ENCODE assay signal across 11 mouse cellular contexts in the genomic region with DNA sequence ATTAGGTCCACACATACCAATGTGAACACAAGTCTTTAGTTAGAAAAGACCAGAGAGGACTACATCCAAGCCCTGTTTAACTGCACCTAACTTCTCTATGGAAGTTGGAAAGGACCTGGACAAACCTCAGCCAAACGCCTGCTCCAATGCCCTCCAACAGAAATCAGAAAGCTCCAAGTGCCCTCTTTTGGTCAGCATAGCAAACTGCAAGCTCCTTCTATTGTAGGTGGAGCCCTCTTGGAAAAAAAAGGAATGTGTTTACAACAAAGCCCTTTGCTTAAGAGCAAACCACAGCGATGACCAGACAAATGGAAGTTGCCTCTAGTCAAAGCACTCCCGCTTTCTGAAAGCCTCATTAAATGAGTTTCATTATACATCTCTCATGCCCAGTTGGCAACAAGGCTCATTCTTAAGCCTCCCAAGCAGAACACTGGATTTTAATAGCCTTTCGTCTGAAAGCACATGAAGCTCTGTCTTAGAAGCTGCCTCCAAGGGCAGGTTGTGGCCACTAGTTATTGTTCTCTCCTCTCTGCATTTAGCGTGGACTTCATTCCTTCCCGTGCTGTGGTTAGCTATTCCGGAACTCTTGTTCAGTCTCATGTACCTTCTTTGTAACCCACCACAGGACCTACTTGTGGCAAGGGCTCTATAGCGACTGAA. TPM values are rescaled to one million over a fixed set of nuclear protein-coding genes. Genes with fewer than 3 reads are reported as not detected.
A peak's percentile ranks its signal among the peaks of the same experiment; 100 is the strongest.
DNase-seq lines count a peak whose midpoint lies in the region; ATAC-seq and TF ChIP-seq lines count a peak whose summit lies in the region.
"Had no signal": no experiment of that assay in that cellular context is flagged by ENCODE, and none has a peak within 500 bp of the region (broad histone marks: within the 10 kb centered on the region; RNA-seq: fewer than 3 reads in every experiment).

No protein-coding gene starts in this region.

- in situ Hi-C loops in ES-E14 (cut with MboI; ENCODE audit: low sequenced_read_pairs in 2 of 2, unreplicated experiment in 2 of 2), result no loop called here

- ATAC-seq in midbrain, embryonic 15.5 days (replicated peaks), result peak; percentile 81
- ATAC-seq in CD4-positive, CD25-positive, alpha-beta regulatory T cell, adult 4 months, result no peak

- no peak overlapping the region for H3K27ac ChIP-seq in ES-E14 (ENCODE audit: insufficient read depth, low read depth, low read length, poor library complexity, severe bottlenecking)
- no peak overlapping the region for H3K27ac ChIP-seq in midbrain, embryonic 15.5 days

- no peak overlapping the region; the same call in 1 of the 2 replicates for H3K4me2 ChIP-seq in midbrain, embryonic 15.5 days

- no peak overlapping the region for H3K4me3 ChIP-seq in ES-E14 (ENCODE audit: insufficient read depth in 1 of 2, low read depth in 1 of 2, low read length in 2 of 2, poor library complexity in 1 of 2, severe bottlenecking in 1 of 2)
- no peak overlapping the region for H3K4me3 ChIP-seq in midbrain, embryonic 15.5 days

- peak; percentile 20 to 78 for DNase-seq in adrenal gland, adult (ENCODE audit: inconsistent age in 2 of 2, low spot score in 1 of 2)
- DNase-seq in adrenal gland, postnatal 4 days (ENCODE audit: low spot score in 2 of 2), result no peak
- DNase-seq in ES-E14 (ENCODE audit: low read depth, low spot score), result peak; percentile 49
- DNase-seq in embryo, embryonic 11.5 days (ENCODE audit: low read depth, low spot score), result peak; percentile 36
- peak; percentile 46 for DNase-seq in heart, postnatal 4 days
- peak; percentile 11 for DNase-seq in layer of hippocampus, adult 9-11 months

- no peak overlapping the region for H3K9ac ChIP-seq in ES-E14 (ENCODE audit: insufficient read depth, low read depth, low read length, poor library complexity, severe bottlenecking)
- no peak overlapping the region for H3K9ac ChIP-seq in midbrain, embryonic 15.5 days

- WGBS in midbrain, embryonic 15.5 days, result 26% methylated on average over 8 of the region's 8 CpGs

- H3K4me1 ChIP-seq in ES-E14 (ENCODE audit: control insufficient read depth in 2 of 2, insufficient read depth in 2 of 2, low read length in 2 of 2, poor library complexity in 1 of 2), result no peaks in the 10 kb centered on the region
- H3K4me1 ChIP-seq in midbrain, embryonic 15.5 days, result peaks cover 4% of the 10 kb centered on the region; the same call in 1 of the 2 replicates

- H3K9me3 ChIP-seq in ES-E14 (ENCODE audit: control insufficient read depth, insufficient read depth, low read depth, low read length), result no peaks in the 10 kb centered on the region
- no peaks in the 10 kb centered on the region for H3K9me3 ChIP-seq in midbrain, embryonic 15.5 days

- no peaks in the 10 kb centered on the region for H3K36me3 ChIP-seq in ES-E14 (ENCODE audit: control insufficient read depth, insufficient read depth, low read length, poor library complexity, severe bottlenecking)
- no peaks in the 10 kb centered on the region for H3K36me3 ChIP-seq in midbrain, embryonic 15.5 days (replicated peaks)

- H3K27me3 ChIP-seq in midbrain, embryonic 15.5 days (replicated peaks), result no peaks in the 10 kb centered on the region

TF ChIP-seq in ES-E14, 5 proteins besides CTCF, POLR2A, EP300 and RAD21:
- TF ChIP-seq MAFK (IDR thresholded peaks at IDR 0.05; ENCODE audit: insufficient read depth, low read depth, low read length) (no peak), ZC3H11A (IDR thresholded peaks at IDR 0.05; ENCODE audit: borderline replicate concordance, low read depth, low read length) (peak; percentile 77)
TF ChIP-seq in ES-E14: peak in this region for 1.

RNA-seq across cellular contexts. Expression of a gene that starts 39.8 kb away (rescaled TPM):
- total RNA-seq in adrenal gland, postnatal 4 days (2021), result not detected
- total RNA-seq in ES-E14 (2012; rRNA removed), result not detected in 2 replicates
- total RNA-seq in heart, postnatal 4 days (2021), result not detected
- not detected in 2 replicates for polyA plus RNA-seq in midbrain, embryonic 15.5 days (2015; fragmentation: Nextera tagmentation; extraction: Ambion mirVana)
- polyA plus RNA-seq in CD4-positive, CD25-positive, alpha-beta regulatory T cell, adult 4 months (2017; shearing (Covaris generic)), result not detected
- total RNA-seq: gastrocnemius, postnatal 36 days had no signal
- polyA plus RNA-seq: C2C12; small intestine, adult 2 months had no signal

Comparison
In these comparisons a context has a peak if more than half of its experiments do, and no peak if none do; other contexts are left out.
1. DNase-seq: peak in adrenal gland, adult (2 of 2), ES-E14 (single experiment), embryo, embryonic 11.5 days (single experiment), heart, postnatal 4 days (single experiment) and layer of hippocampus, adult 9-11 months (single experiment); none in adrenal gland, postnatal 4 days (0 of 2).